Mouse (Mus musculus): ENCODE data around the gene Adad2.

- TF ChIP-seq CTCF (IDR thresholded peaks at IDR 0.05; ENCODE audit: borderline replicate concordance, control insufficient read depth, extremely low read depth, insufficient read depth, low read length, poor library complexity) = no peak
- TF ChIP-seq POLR2A (IDR thresholded peaks at IDR 0.05; ENCODE audit: control insufficient read depth, extremely low read depth, insufficient read depth, low read length, poor library complexity) = no peak
Observed at GRCm38 (mm10) chr8:119617586-119617985, 5.0 kb downstream of the Adad2 start.
